Comparison of ENCODE assay signal across 9 mouse cellular contexts in genomic region chr2:91926949-91927348, GRCm38 (mm10). TPM values are rescaled to one million over a fixed set of nuclear protein-coding genes. Genes with fewer than 3 reads are reported as not detected.
A peak's percentile ranks its signal among the peaks of the same experiment; 100 is the strongest.
DNase-seq lines count a peak whose midpoint lies in the region; ATAC-seq and TF ChIP-seq lines count a peak whose summit lies in the region.
"Had no signal": no experiment of that assay in that cellular context is flagged by ENCODE, and none has a peak within 500 bp of the region (broad histone marks: within the 10 kb centered on the region; RNA-seq: fewer than 3 reads in every experiment).

Gene Chrm4 (plus strand): TSS chr2:91927249.

- H3K4me1 ChIP-seq in heart, embryonic 13.5 days: peaks cover 52% of the 10 kb centered on the region
- peaks cover 48% of the 10 kb centered on the region for H3K4me1 ChIP-seq in midbrain, embryonic 13.5 days (replicated peaks)
- H3K4me1 ChIP-seq in midbrain, embryonic 11.5 days (ENCODE audit: control insufficient read depth, insufficient read depth, low read length): peaks cover 27% of the 10 kb centered on the region
- peaks cover 34% of the 10 kb centered on the region for H3K4me1 ChIP-seq in small intestine, adult 2 months (ENCODE audit: control insufficient read depth, insufficient read depth, insufficient read length, low read length)

- H3K27me3 ChIP-seq in heart, embryonic 13.5 days (replicated peaks): peaks cover 60% of the 10 kb centered on the region
- H3K27me3 ChIP-seq in midbrain, embryonic 13.5 days: peaks cover 48% of the 10 kb centered on the region
- H3K27me3 ChIP-seq in midbrain, embryonic 11.5 days (ENCODE audit: control insufficient read depth, insufficient read depth, low read length): peaks cover 28% of the 10 kb centered on the region
- peaks cover 20% of the 10 kb centered on the region for H3K27me3 ChIP-seq in small intestine, adult 2 months (ENCODE audit: control insufficient read depth, insufficient read depth, low read length)

- H3K9me3 ChIP-seq in heart, embryonic 13.5 days: no peaks in the 10 kb centered on the region
- H3K9me3 ChIP-seq in midbrain, embryonic 13.5 days: no peaks in the 10 kb centered on the region
- no peaks in the 10 kb centered on the region for H3K9me3 ChIP-seq in midbrain, embryonic 11.5 days (ENCODE audit: control insufficient read depth, low read length)

- peak within 1 kb of the TSS; percentile 30 for H3K4me3 ChIP-seq in heart, embryonic 13.5 days
- no peak within 1 kb of the TSS for H3K4me3 ChIP-seq in midbrain, embryonic 13.5 days (replicated peaks)
- no peak within 1 kb of the TSS for H3K4me3 ChIP-seq in midbrain, embryonic 11.5 days (ENCODE audit: low read depth, low read length)
- peak within 1 kb of the TSS; percentile 43 for H3K4me3 ChIP-seq in small intestine, adult 2 months (ENCODE audit: low read depth, low read length)

- 0 out of 2 replicates have a peak within 1 kb of the TSS, but pooled peaks have one; percentile 40 for H3K9ac ChIP-seq in heart, embryonic 13.5 days
- no peak within 1 kb of the TSS for H3K9ac ChIP-seq in midbrain, embryonic 13.5 days (replicated peaks)
- H3K9ac ChIP-seq in midbrain, embryonic 11.5 days (ENCODE audit: low read length): no peak within 1 kb of the TSS

- TF ChIP-seq POLR2A in small intestine, adult 2 months (IDR thresholded peaks at IDR 0.05; ENCODE audit: low read depth, low read length): no peak

- intact Hi-C loops in heart, postnatal 25 days (cut with DNase I): loop anchor here (5.0 to 10.0 kb wide), 2 partner anchors 130 to 322 kb away; no protein-coding TSS in a partner anchor

- ATAC-seq in heart, embryonic 13.5 days (ENCODE audit: extremely low read depth, insufficient number of reproducible peaks, low FRiP score, low TSS enrichment): no peak
- no peak for ATAC-seq in midbrain, embryonic 13.5 days
- ATAC-seq in midbrain, embryonic 11.5 days (ENCODE audit: low FRiP score): no peak
- ATAC-seq: Patski had no signal

- no peak for DNase-seq in heart, postnatal 25 days (ENCODE audit: low spot score)
- no peak for DNase-seq in midbrain, embryonic 11.5 days (ENCODE audit: low spot score, missing footprints)
- no peak for DNase-seq in layer of hippocampus, postnatal 10 days (ENCODE audit: low spot score in 2 of 2)
- no peak for DNase-seq in embryo, embryonic 10 days (ENCODE audit: low spot score)
- no peak for DNase-seq in cerebellum, adult 8-10 months

- 86% methylated on average over 3 of the region's 3 CpGs for WGBS in heart, embryonic 13.5 days
- 95% methylated on average over 3 of the region's 3 CpGs for WGBS in midbrain, embryonic 13.5 days
- 97% methylated on average over 3 of the region's 3 CpGs for WGBS in midbrain, embryonic 11.5 days
- 73% methylated on average over 3 of the region's 3 CpGs for WGBS in small intestine, adult 2 months

- H3K27ac ChIP-seq in heart, embryonic 13.5 days (replicated peaks): no peak within 1 kb of the TSS
- H3K27ac ChIP-seq in midbrain, embryonic 13.5 days: no peak within 1 kb of the TSS
- no peak within 1 kb of the TSS for H3K27ac ChIP-seq in midbrain, embryonic 11.5 days (ENCODE audit: low read depth, low read length)
- no peak within 1 kb of the TSS for H3K27ac ChIP-seq in small intestine, adult 2 months (ENCODE audit: insufficient read depth, low read depth, low read length)

- peak within 1 kb of the TSS; percentile 61 for H3K4me2 ChIP-seq in heart, embryonic 13.5 days
- H3K4me2 ChIP-seq in midbrain, embryonic 13.5 days (replicated peaks): 0 out of 2 replicates have a peak within 1 kb of the TSS, but pooled peaks have one; percentile 5
- H3K4me2 ChIP-seq in midbrain, embryonic 11.5 days: no peak within 1 kb of the TSS

- TF ChIP-seq CTCF in small intestine, adult 2 months (IDR thresholded peaks at IDR 0.05; ENCODE audit: extremely low read depth, insufficient read length, insufficient replicate concordance, low read depth, low read length): no peak

- peaks cover 9% of the 10 kb centered on the region; the same call in 1 of the 2 replicates for H3K36me3 ChIP-seq in heart, embryonic 13.5 days
- H3K36me3 ChIP-seq in midbrain, embryonic 13.5 days: no peaks in the 10 kb centered on the region
- no peaks in the 10 kb centered on the region for H3K36me3 ChIP-seq in midbrain, embryonic 11.5 days (ENCODE audit: control insufficient read depth, insufficient read depth, low read length)
- H3K36me3 ChIP-seq in small intestine, adult 2 months (ENCODE audit: control insufficient read depth, insufficient read depth, low read length): no peaks in the 10 kb centered on the region

RNA-seq across cellular contexts. Expression of gene Chrm4, which starts in this region (rescaled TPM):
- polyA plus RNA-seq in heart, embryonic 13.5 days (2015; fragmentation: Nextera tagmentation; extraction: Ambion mirVana): not detected in 2 replicates
- not detected for total RNA-seq in heart, postnatal 25 days (2021)
- polyA plus RNA-seq in midbrain, embryonic 13.5 days (2015; fragmentation: Nextera tagmentation; extraction: Ambion mirVana): 0.36 and 0.54 TPM in 2 replicates
- polyA plus RNA-seq in midbrain, embryonic 11.5 days (2014; fragmentation: Nextera tagmentation; extraction: Ambion mirVana): 0.26 and 0.37 TPM in 2 replicates
- 10 to 100 TPM; 20.0 to 21.3 TPM for total RNA-seq in layer of hippocampus, postnatal 10 days (2021)
- 2.2 and 2.9 TPM in 2 replicates for polyA plus RNA-seq in small intestine, adult 2 months (2012; rRNA removed)
- polyA plus RNA-seq: Patski had no signal

Comparison
In these comparisons a context has a peak if more than half of its experiments do, and no peak if none do; other contexts are left out.
1. RNA of gene Chrm4 (total RNA-seq): 20.0 to 21.3 TPM in layer of hippocampus, postnatal 10 days; not detected in heart, postnatal 25 days; every median in the first group is over 10 times any median in the second.
2. H3K4me3 ChIP-seq: peak in heart, embryonic 13.5 days (single experiment) and small intestine, adult 2 months (single experiment); none in midbrain, embryonic 13.5 days (single experiment) and midbrain, embryonic 11.5 days (single experiment).